Mouse (Mus musculus) stomach, embryonic 14.5 days (tissue): ENCODE measurements around the gene Efr3b. TPM values are rescaled to one million over a fixed set of nuclear protein-coding genes. Genes with fewer than 3 reads are reported as not detected.

Source experiments
- ATAC-seq: fragments of 200-750 bp; cut with Nextera tagmentation; 2 replicates; pipeline ENCODE4 v1.8.0; 2017; ENCODE audit warnings: low read depth, moderate TSS enrichment; ENCODE audit not compliant: insufficient number of reproducible peaks, insufficient read depth, low FRiP score
- H3K27ac ChIP-seq: fragments of 300-500 bp; sonication (generic); 2 replicates; pipeline ENCODE4 v1.5.1; 2014; ENCODE audit warnings: mild to moderate bottlenecking, low read length, moderate library complexity, mixed read lengths
- H3K27me3 ChIP-seq: fragments of 300-500 bp; sonication (generic); 2 replicates; pipeline ENCODE4 v1.6.1; 2014; ENCODE audit warnings: low read length, control low read depth, mixed read lengths; ENCODE audit not compliant: control insufficient read depth, insufficient read depth
- H3K36me3 ChIP-seq: fragments of 300-500 bp; sonication (generic); 2 replicates; pipeline ENCODE4 v1.6.1; 2014; ENCODE audit warnings: mild to moderate bottlenecking, control low read depth, low read length, moderate library complexity, mixed read lengths; ENCODE audit not compliant: control insufficient read depth, insufficient read depth
- H3K4me1 ChIP-seq: fragments of 300-500 bp; sonication (generic); 2 replicates; pipeline ENCODE4 v1.6.1; 2014; ENCODE audit warnings: low read length, control low read depth, mixed read lengths; ENCODE audit not compliant: control insufficient read depth, insufficient read depth
- H3K4me2 ChIP-seq: fragments of 300-500 bp; sonication (generic); replicated peaks from 2 replicates; pipeline ENCODE4 v1.6.1; 2014; ENCODE audit warnings: low read depth, low read length, control low read depth
- H3K4me3 ChIP-seq: fragments of 300-500 bp; sonication (generic); 2 replicates; pipeline ENCODE4 v1.5.1; 2014; ENCODE audit warnings: low read depth, low read length, control low read depth
- H3K9ac ChIP-seq: fragments of 300-500 bp; sonication (generic); replicated peaks from 2 replicates; pipeline ENCODE4 v1.6.1; 2014; ENCODE audit warnings: low read depth, mild to moderate bottlenecking, control low read depth, low read length, moderate library complexity, mixed read lengths
- H3K9me3 ChIP-seq: fragments of 300-500 bp; sonication (generic); 2 replicates; pipeline ENCODE4 v1.6.1; 2016; ENCODE audit warnings: low read depth, low read length, control low read depth; ENCODE audit not compliant: control insufficient read depth
- WGBS: fragments of 180-500 bp; shearing (Covaris S2); extraction: QIAGEN DNeasy Blood & Tissue Kit; methylation state at CpG from one replicate; pipeline ENCODE4 v1.1.7; 2014; 5-methylcytosine and 5-hydroxymethylcytosine counted together
- polyA plus RNA-seq: library from polyadenylated mRNA; unstranded; fragments of >200 nt; fragmentation: Nextera tagmentation; extraction: Ambion mirVana; gene quantifications from 2 replicates; pipeline ENCODE4 v1.2.1, GENCODE M21; 2014

Gene Efr3b
- polyA plus RNA-seq, 1 experiment from 2014 or later: 3.5 TPM

GRCm38 (mm10) chr12:4068551-4068950 lies 29.8 kb upstream of the Efr3b start:
- H3K4me1 ChIP-seq: no peaks in the 10 kb centered on the region
- no peak overlapping the region for H3K4me2 ChIP-seq
- H3K4me3 ChIP-seq: no peak overlapping the region
- no peaks in the 10 kb centered on the region for H3K36me3 ChIP-seq
- H3K9me3 ChIP-seq: no peaks in the 10 kb centered on the region
- H3K9ac ChIP-seq: no peak overlapping the region
- no peak for ATAC-seq
- no peaks in the 10 kb centered on the region for H3K27me3 ChIP-seq
- 76% methylated on average over 4 of the region's 4 CpGs for WGBS
- H3K27ac ChIP-seq: no peak overlapping the region

- Histone ChIP-seq H3K27me3 (no peaks in the 10 kb centered on the region), H3K4me1 (no peaks in the 10 kb centered on the region), H3K9ac (no peak overlapping the region), H3K36me3 (no peaks in the 10 kb centered on the region), H3K4me2 (no peak overlapping the region), H3K4me3 (no peak overlapping the region), H3K27ac (no peak overlapping the region), H3K9me3 (no peaks in the 10 kb centered on the region)
- 67% methylated on average over 6 of the region's 6 CpGs for WGBS
- ATAC-seq: no peak
Measured at GRCm38 (mm10) chr12:4066681-4067459, 28.2 kb upstream of the Efr3b start.

DNA sequence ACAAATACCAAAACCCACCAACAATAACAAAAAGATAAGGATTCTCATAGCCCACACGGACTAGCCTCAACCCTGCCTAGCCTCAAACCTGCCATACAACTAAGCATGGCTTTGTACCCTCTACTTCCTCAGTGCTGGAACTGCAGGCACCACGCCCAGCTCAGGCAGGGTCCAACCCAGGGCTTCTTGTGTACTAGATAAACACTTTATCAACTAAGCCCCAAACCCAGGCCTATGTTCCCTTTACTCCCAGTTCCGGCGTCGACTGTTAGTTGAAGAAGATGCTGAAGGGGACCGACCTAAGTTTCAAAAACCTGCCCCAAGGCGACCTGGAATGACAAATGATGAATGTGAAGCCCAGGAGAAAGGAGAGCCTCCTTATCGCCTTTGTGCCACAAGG lies 27.2 kb upstream of the Efr3b start:
- Histone ChIP-seq H3K27me3 (no peaks in the 10 kb centered on the region), H3K4me2 (no peak overlapping the region), H3K36me3 (no peaks in the 10 kb centered on the region), H3K4me1 (no peaks in the 10 kb centered on the region), H3K4me3 (no peak overlapping the region), H3K9me3 (no peaks in the 10 kb centered on the region), H3K9ac (no peak overlapping the region), H3K27ac (no peak overlapping the region)
- WGBS: 49% methylated on average over 8 of the region's 8 CpGs
- no peak for ATAC-seq

DNA sequence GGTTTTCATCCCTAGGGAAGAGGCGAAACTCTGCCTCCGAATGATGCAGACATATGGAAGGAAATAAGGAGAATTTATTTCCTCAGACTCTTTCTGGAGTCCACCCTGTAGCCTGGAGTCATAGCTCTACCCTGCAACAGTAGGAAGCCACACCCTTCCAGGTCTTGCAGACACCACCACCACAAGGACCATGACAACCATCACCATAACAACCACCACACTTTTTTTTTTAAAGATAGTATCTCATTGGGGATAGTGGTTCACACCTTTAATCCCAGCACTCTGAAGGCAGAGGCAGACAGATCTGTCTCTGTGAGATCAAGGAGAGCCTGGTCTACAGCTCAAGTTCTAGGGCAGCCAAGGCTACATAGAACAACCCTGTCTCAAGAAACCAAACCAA lies 26.8 kb upstream of the Efr3b start:
- no peaks in the 10 kb centered on the region for H3K27me3 ChIP-seq
- no peak for ATAC-seq
- 89% methylated on average over 2 of the region's 2 CpGs for WGBS
- no peaks in the 10 kb centered on the region for H3K4me1 ChIP-seq
- H3K27ac ChIP-seq: no peak overlapping the region
- H3K4me2 ChIP-seq: no peak overlapping the region
- no peaks in the 10 kb centered on the region for H3K36me3 ChIP-seq
- no peaks in the 10 kb centered on the region for H3K9me3 ChIP-seq
- no peak overlapping the region for H3K4me3 ChIP-seq
- no peak overlapping the region for H3K9ac ChIP-seq

GRCm38 (mm10) chr12:4059683-4060082 lies 21.0 kb upstream of the Efr3b start:
- Histone ChIP-seq H3K4me1 (no peaks in the 10 kb centered on the region), H3K27me3 (no peaks in the 10 kb centered on the region), H3K4me3 (no peak overlapping the region), H3K27ac (no peak overlapping the region), H3K9ac (no peak overlapping the region), H3K4me2 (no peak overlapping the region), H3K9me3 (no peaks in the 10 kb centered on the region), H3K36me3 (no peaks in the 10 kb centered on the region)
- no peak for ATAC-seq
- 84% methylated on average over 4 of the region's 4 CpGs for WGBS

- no peak overlapping the region for H3K4me3 ChIP-seq
- H3K9ac ChIP-seq: no peak overlapping the region
- H3K27ac ChIP-seq: no peak overlapping the region
- ATAC-seq: no peak
- no peaks in the 10 kb centered on the region for H3K9me3 ChIP-seq
- no peaks in the 10 kb centered on the region for H3K4me1 ChIP-seq
- H3K27me3 ChIP-seq: no peaks in the 10 kb centered on the region
- H3K36me3 ChIP-seq: no peaks in the 10 kb centered on the region
- WGBS: 67% methylated on average over 9 of the region's 9 CpGs
- H3K4me2 ChIP-seq: no peak overlapping the region
Measured at GRCm38 (mm10) chr12:4058321-4058720, 19.6 kb upstream of the Efr3b start.

GRCm38 (mm10) chr12:4054845-4055244 lies 16.1 kb upstream of the Efr3b start:
- Histone ChIP-seq H3K36me3 (no peaks in the 10 kb centered on the region), H3K9ac (no peak overlapping the region), H3K4me1 (no peaks in the 10 kb centered on the region), H3K9me3 (no peaks in the 10 kb centered on the region), H3K4me2 (no peak overlapping the region), H3K4me3 (no peak overlapping the region), H3K27me3 (no peaks in the 10 kb centered on the region), H3K27ac (no peak overlapping the region)
- no peak for ATAC-seq
- 30% methylated on average over 4 of the region's 4 CpGs for WGBS

DNA sequence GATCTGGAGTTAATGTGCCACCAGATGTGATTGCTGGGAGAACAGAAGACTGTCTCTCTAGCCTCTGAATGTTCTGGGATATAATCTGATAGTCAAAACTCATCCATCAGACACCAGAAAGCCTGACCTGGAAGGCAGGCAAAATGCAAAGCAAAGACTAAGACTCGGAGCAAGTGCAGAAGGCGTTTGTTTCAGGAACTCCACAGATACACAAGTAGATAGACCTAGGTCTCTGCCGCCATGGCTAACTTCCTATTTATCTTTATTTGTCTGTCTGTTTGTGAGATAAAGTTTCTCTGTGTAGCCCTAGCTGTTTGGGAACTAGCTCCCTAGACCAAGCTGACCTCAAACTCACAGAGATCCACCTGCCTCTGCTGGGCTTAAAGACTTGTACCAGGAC lies 14.9 kb upstream of the Efr3b start:
- Histone ChIP-seq H3K9me3 (no peaks in the 10 kb centered on the region), H3K4me3 (no peak overlapping the region), H3K9ac (no peak overlapping the region), H3K27me3 (no peaks in the 10 kb centered on the region), H3K4me1 (no peaks in the 10 kb centered on the region), H3K27ac (no peak overlapping the region), H3K36me3 (no peaks in the 10 kb centered on the region), H3K4me2 (no peak overlapping the region)
- no peak for ATAC-seq
- WGBS: 63% methylated on average over 3 of the region's 3 CpGs

GRCm38 (mm10) chr12:4050861-4051425 lies 12.2 kb upstream of the Efr3b start:
- Histone ChIP-seq H3K4me1 (no peaks in the 10 kb centered on the region), H3K9me3 (no peaks in the 10 kb centered on the region), H3K27me3 (no peaks in the 10 kb centered on the region), H3K4me3 (no peak overlapping the region), H3K4me2 (no peak overlapping the region), H3K36me3 (no peaks in the 10 kb centered on the region), H3K27ac (no peak overlapping the region), H3K9ac (no peak overlapping the region)
- no peak for ATAC-seq
- 59% methylated on average over 9 of the region's 9 CpGs for WGBS
